Mouse (Mus musculus) layer of hippocampus, adult 18-20 months (tissue): ENCODE data around the gene Akap8l. TPM values are rescaled to one million over a fixed set of nuclear protein-coding genes. Genes with fewer than 3 reads are reported as not detected.

Source experiments
- microRNA-seq, 2 experiments: library from miRNA; unstranded; fragments of <30 nt; microRNA quantifications; one replicate each; pipeline ENCODE4 v1.2.0; 2021
- total RNA-seq, 2 experiments: library from RNA; stranded (reverse); gene quantifications; 2 replicates each; pipeline ENCODE4 v1.2.3; 2021

The Akap8l gene
- total RNA-seq, 2 experiments from 2014 or later: 185 to 206 TPM

Small RNAs within 50 kb of the gene (microRNA-seq; reads per million reads assigned to microRNA genes)
- 0 reads per million in 2 experiments for gene Gm22201

Other genes with a start within 250 kb of the Akap8l start
- gene Notch3, start 183.8 kb downstream of the Akap8l start, total RNA-seq: 1 to 10 TPM; 4.4 to 5.0 TPM
- gene Ephx3, start 161.1 kb downstream of the Akap8l start, total RNA-seq: under 1 TPM; 0.30 TPM
- 100 to 1,000 TPM; 109 to 119 TPM for gene Brd4, start 65.9 kb downstream of the Akap8l start, total RNA-seq
- 10 to 100 TPM; 79.0 to 84.6 TPM for gene Akap8, start 29.4 kb downstream of the Akap8l start, total RNA-seq
- 10 to 100 TPM; 48.4 to 51.2 TPM for gene Wiz, start 38.8 kb upstream of the Akap8l start, total RNA-seq
- 1 to 10 TPM; 3.2 to 5.0 TPM for gene Rasal3, start 53.0 kb upstream of the Akap8l start, total RNA-seq
- gene Pglyrp2, start 73.6 kb upstream of the Akap8l start, total RNA-seq: not detected
- under 1 TPM in 1 of 2 experiments, not detected in 1; 0.20 TPM for gene Cyp4f39, start 102.1 kb upstream of the Akap8l start, total RNA-seq
- 1 to 10 TPM; 2.7 to 4.4 TPM for gene Cyp4f17, start 155.4 kb upstream of the Akap8l start, total RNA-seq
- gene Cyp4f16, start 186.0 kb upstream of the Akap8l start, total RNA-seq: 1 to 10 TPM; 5.2 to 6.0 TPM